Mouse (Mus musculus) hindbrain, embryonic 11.5 days (tissue): ENCODE measurements around the gene Ap1g1. TPM values are rescaled to one million over a fixed set of nuclear protein-coding genes. Genes with fewer than 3 reads are reported as not detected.

Experiments
- ATAC-seq: fragments of 200-750 bp; cut with Nextera tagmentation; 2 replicates; pipeline ENCODE4 v1.8.0; 2017; ENCODE audit warnings: mild to moderate bottlenecking, moderate TSS enrichment, moderate library complexity; ENCODE audit not compliant: low FRiP score
- DNase-seq: peaks from one replicate; pipeline ENCODE4 v3.0.0-alpha.2; 2015; ENCODE audit warnings: low spot score
- H3K27ac ChIP-seq: fragments of 300-500 bp; sonication (generic); 2 replicates; pipeline ENCODE4 v1.5.1; 2014; ENCODE audit warnings: mild to moderate bottlenecking, low read depth, low read length
- H3K27me3 ChIP-seq: fragments of 300-500 bp; sonication (generic); 2 replicates; pipeline ENCODE4 v1.6.1; 2014; ENCODE audit warnings: mild to moderate bottlenecking, low read length, moderate library complexity, mixed read lengths; ENCODE audit not compliant: control insufficient read depth, insufficient read depth
- H3K36me3 ChIP-seq: fragments of 300-500 bp; sonication (generic); 2 replicates; pipeline ENCODE4 v1.6.1; 2014; ENCODE audit warnings: mild to moderate bottlenecking, low read length, moderate library complexity, mixed read lengths; ENCODE audit not compliant: control insufficient read depth, insufficient read depth
- H3K4me1 ChIP-seq: fragments of 300-500 bp; sonication (generic); replicated peaks from 2 replicates; pipeline ENCODE4 v1.6.1; 2014; ENCODE audit warnings: low read length, mixed read lengths; ENCODE audit not compliant: control insufficient read depth, insufficient read depth
- H3K4me2 ChIP-seq: fragments of 300-500 bp; sonication (generic); replicated peaks from 2 replicates; pipeline ENCODE4 v1.6.1; 2014; ENCODE audit warnings: mild to moderate bottlenecking, low read depth, low read length
- H3K4me3 ChIP-seq: fragments of 300-500 bp; sonication (generic); 2 replicates; pipeline ENCODE4 v1.5.1; 2014; ENCODE audit warnings: low read depth, low read length
- H3K9ac ChIP-seq: fragments of 300-500 bp; sonication (generic); 2 replicates; pipeline ENCODE4 v1.6.1; 2014; ENCODE audit warnings: low read depth, low read length
- H3K9me3 ChIP-seq: fragments of 300-500 bp; sonication (generic); 2 replicates; pipeline ENCODE4 v1.6.1; 2016; ENCODE audit warnings: low read length; ENCODE audit not compliant: control insufficient read depth
- WGBS: fragments of 180-500 bp; shearing (Covaris S2); extraction: QIAGEN DNeasy Blood & Tissue Kit; methylation state at CpG from one replicate; pipeline ENCODE4 v1.1.7; 2014; 5-methylcytosine and 5-hydroxymethylcytosine counted together
- polyA plus RNA-seq: library from polyadenylated mRNA; unstranded; fragments of >200 nt; fragmentation: Nextera tagmentation; extraction: Ambion mirVana; gene quantifications from 2 replicates; pipeline ENCODE4 v1.2.1, GENCODE M21; 2014

Gene Ap1g1
- polyA plus RNA-seq: 33.8 and 44.4 TPM in 2 replicates

DNA sequence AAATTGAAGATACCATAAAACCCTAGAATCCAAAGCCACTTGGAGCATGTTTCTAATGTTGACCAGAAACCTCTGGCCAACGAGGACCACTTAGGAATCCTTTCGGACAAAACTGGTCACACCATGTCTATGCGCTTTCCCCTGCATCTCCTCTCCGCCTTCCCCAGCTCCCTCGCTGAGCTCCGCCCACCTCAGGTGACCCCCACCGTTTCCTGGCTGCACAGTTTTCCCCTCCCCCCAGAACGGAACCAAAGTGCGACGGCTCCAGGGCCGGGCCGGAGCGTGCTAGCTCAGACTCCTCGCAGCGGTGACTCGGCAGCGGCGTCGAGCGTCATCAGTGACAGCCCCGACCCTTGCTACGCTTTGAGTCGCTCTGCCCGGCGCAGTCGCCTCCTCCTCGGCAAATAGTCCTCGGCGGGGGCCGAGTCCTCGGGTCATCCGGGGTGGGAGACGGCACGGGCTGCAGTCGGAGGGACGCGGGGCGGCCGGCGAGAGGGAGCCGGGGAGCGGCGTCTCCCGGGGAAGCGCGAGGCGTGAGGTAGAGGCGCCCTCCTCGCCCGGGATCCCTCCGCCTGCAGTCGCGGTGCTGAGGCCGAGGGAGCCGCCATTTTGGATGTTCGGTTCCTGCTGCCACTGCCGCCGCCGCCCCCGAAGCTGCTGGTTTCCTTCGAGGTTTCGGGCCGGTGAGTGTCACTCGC lies at the start of gene Ap1g1:
Ap1g1 (plus strand) TSS at position 275 of the 698 bp plus-strand sequence.
- Histone ChIP-seq H3K4me2 (peak within 1 kb of the TSS; percentile 85), H3K27me3 (no peaks in the 10 kb centered on the region), H3K9me3 (no peaks in the 10 kb centered on the region), H3K9ac (peak within 1 kb of the TSS; percentile 98), H3K36me3 (no peaks in the 10 kb centered on the region), H3K27ac (peak within 1 kb of the TSS; percentile 97), H3K4me3 (peak within 1 kb of the TSS; percentile 93), H3K4me1 (0 out of 2 replicates have a peak, but pooled peaks cover 2% of the 10 kb centered on the region)
- ATAC-seq (peak; percentile 100), DNase-seq (peak; percentile 97)
- WGBS: under 1% methylated on average over 64 of the region's 64 CpGs

DNA sequence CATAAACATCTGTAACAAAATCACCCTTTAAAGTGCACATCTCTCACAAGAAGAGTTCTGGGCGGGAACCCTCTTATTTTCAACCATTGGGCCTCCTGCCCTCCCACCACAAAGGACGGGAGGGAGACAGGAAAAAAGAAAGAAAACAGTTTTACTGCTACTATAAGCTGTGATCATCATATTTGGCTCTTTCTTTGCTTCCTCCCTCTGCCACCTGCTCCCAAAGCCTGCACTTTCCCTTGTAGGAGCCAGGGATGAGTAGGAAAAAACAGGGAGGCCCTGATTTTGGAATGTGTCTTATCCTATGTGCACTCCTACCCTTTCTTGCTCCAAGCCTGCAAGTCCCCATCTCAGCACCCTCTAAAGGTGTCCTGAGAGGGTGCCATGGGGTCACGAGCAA lies 47.3 kb upstream of the Ap1g1 start:
- no peaks in the 10 kb centered on the region for H3K4me1 ChIP-seq
- H3K36me3 ChIP-seq: peaks cover 8% of the 10 kb centered on the region; the same call in 1 of the 2 replicates
- no peaks in the 10 kb centered on the region for H3K27me3 ChIP-seq
- H3K4me3 ChIP-seq: no peak overlapping the region
- WGBS: 89% methylated on average over 3 of the region's 3 CpGs
- no peak for ATAC-seq
- H3K4me2 ChIP-seq: no peak overlapping the region
- no peaks in the 10 kb centered on the region for H3K9me3 ChIP-seq
- H3K27ac ChIP-seq: no peak overlapping the region
- H3K9ac ChIP-seq: no peak overlapping the region
- DNase-seq: no peak

DNA sequence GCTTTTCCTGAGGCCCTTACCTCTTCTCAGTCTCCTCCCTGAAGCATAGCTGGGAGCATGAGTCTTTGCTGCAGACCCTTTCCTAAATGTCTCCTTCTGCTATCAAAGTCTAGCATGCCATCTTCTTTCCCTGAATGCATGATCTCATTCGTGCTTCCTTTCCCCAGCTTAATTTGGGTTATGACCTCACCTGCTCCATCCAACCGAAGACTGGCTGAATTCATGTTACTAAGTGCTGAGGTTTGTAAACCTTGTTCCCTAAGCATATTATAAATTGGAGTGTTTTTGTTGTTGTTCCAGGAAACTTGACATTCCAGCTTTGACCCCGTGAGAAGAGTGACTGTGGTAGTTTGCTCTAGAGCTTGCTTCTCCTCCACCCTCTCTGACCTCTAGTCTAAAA lies 44.3 kb upstream of the Ap1g1 start:
- ATAC-seq (no peak), DNase-seq (no peak)
- Histone ChIP-seq H3K27me3 (no peaks in the 10 kb centered on the region), H3K9me3 (no peaks in the 10 kb centered on the region), H3K4me3 (no peak overlapping the region), H3K4me1 (peaks cover 4% of the 10 kb centered on the region; the same call in 1 of the 2 replicates), H3K36me3 (peaks cover 5% of the 10 kb centered on the region; the same call in 1 of the 2 replicates), H3K4me2 (no peak overlapping the region), H3K9ac (no peak overlapping the region), H3K27ac (no peak overlapping the region)
- WGBS: 95% methylated on average over 3 of the region's 3 CpGs

DNA sequence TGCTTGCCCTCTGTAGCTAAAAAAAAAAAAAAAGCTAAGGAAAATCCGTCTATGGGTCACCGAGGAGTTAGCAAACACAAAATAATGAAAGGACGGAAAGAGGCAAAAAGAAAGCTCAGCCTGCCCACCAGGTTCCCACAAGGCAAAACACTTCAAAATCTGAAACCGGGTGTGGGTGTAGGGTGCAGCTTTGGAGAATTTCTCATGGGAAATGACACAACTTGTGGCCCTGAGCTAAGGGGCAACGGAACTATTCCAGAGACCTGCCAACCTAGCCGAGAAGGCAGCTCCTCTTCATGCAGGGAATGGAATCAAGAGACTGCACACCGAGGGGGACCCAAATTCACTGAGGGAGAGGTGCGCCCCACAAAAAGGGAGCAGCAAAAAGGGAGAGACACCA lies 41.5 kb upstream of the Ap1g1 start:
- H3K9ac ChIP-seq: peak overlapping the region; percentile 98
- WGBS: 10% methylated on average over 7 of the region's 8 CpGs
- H3K9me3 ChIP-seq: no peaks in the 10 kb centered on the region
- H3K36me3 ChIP-seq: peaks cover 5% of the 10 kb centered on the region; the same call in 1 of the 2 replicates
- DNase-seq: no peak
- peak overlapping the region; percentile 96 for H3K4me3 ChIP-seq
- H3K4me2 ChIP-seq: peak overlapping the region; percentile 81
- no peak for ATAC-seq
- no peaks in the 10 kb centered on the region for H3K27me3 ChIP-seq
- peaks cover 4% of the 10 kb centered on the region; the same call in 1 of the 2 replicates for H3K4me1 ChIP-seq
- 0 out of 2 replicates have a peak overlapping the region, but pooled peaks have one; percentile 47 for H3K27ac ChIP-seq

DNA sequence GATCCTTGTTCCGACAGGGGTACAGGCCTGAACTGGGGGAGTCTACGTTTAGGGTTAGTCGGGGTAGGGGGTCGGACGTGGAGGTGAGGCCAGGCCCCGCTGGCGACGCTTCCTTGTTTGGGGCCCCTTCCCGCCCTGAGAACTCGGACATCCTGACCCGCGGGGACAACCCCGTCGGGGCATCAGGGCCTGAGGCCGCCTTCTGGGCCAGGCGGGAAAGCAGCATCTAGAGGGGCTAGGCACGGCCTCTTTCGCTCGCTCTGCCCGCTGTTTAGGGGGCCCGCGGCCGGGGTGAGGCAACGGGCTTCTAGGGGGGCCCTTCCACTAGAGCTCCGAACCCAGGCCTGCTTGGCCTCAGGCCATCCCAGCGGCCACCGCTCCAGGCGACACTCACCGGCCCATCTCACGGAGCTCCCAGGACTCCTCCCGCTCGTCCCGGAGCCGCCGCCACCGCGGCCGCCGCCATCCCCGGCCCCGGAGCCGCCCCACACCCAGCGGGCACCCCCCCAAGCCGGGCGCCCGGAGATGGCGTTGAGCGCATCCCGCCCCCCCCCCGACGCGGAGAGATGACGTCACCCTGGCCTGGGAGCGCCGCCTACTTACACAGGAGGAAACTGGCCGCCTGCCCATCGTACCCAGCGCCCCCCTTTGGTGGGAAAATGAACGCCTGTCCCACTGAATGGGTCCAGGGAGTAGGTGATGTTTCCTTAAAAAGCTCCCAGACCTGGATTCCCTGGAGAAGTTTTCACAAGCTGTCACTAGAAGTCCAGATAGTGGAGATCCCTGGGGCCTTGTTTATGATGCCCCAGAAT lies 40.9 kb upstream of the Ap1g1 start, which contains the start of gene Atxn1l:
Atxn1l (minus strand) TSS at position 503 of the 812 bp plus-strand sequence.
- Histone ChIP-seq H3K36me3 (peaks cover 5% of the 10 kb centered on the region; the same call in 1 of the 2 replicates), H3K27ac (peak within 1 kb of the TSS; percentile 47; the same call in 1 of the 2 replicates), H3K9ac (peak within 1 kb of the TSS; percentile 98), H3K4me2 (peak within 1 kb of the TSS; percentile 81), H3K4me3 (peak within 1 kb of the TSS; percentile 96), H3K4me1 (peaks cover 4% of the 10 kb centered on the region; the same call in 1 of the 2 replicates), H3K9me3 (no peaks in the 10 kb centered on the region), H3K27me3 (no peaks in the 10 kb centered on the region)
- DNase-seq: peak; percentile 95
- ATAC-seq: peak; percentile 92
- under 1% methylated on average over 59 of the region's 59 CpGs for WGBS

DNA sequence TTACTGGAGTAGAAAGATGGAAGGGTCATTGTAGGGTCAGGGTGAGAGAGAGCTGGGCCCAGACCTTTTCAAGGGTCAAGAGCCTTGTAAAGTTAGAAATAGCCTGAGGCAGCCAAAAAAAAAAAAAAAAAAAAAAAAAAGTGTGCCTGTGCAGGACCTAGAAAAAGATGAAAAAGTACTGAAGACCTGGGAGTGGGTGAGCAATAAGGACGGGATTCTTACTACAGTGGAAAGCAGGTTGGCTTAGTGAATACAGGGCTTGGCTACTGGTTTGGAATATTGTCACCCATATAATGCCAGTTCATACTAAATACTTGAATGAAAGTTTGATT lies 40.3 kb upstream of the Ap1g1 start:
- no peaks in the 10 kb centered on the region for H3K27me3 ChIP-seq
- no peak for ATAC-seq
- no peaks in the 10 kb centered on the region for H3K9me3 ChIP-seq
- H3K4me2 ChIP-seq: peak overlapping the region; percentile 81; the same call in 1 of the 2 replicates
- 91% methylated on average over 1 of the region's 1 CpGs for WGBS
- H3K9ac ChIP-seq: peak overlapping the region; percentile 98; the same call in 1 of the 2 replicates
- no peak overlapping the region for H3K27ac ChIP-seq
- no peak for DNase-seq
- H3K4me3 ChIP-seq: peak overlapping the region; percentile 96
- peaks cover 4% of the 10 kb centered on the region; the same call in 1 of the 2 replicates for H3K4me1 ChIP-seq
- peaks cover 5% of the 10 kb centered on the region; the same call in 1 of the 2 replicates for H3K36me3 ChIP-seq

DNA sequence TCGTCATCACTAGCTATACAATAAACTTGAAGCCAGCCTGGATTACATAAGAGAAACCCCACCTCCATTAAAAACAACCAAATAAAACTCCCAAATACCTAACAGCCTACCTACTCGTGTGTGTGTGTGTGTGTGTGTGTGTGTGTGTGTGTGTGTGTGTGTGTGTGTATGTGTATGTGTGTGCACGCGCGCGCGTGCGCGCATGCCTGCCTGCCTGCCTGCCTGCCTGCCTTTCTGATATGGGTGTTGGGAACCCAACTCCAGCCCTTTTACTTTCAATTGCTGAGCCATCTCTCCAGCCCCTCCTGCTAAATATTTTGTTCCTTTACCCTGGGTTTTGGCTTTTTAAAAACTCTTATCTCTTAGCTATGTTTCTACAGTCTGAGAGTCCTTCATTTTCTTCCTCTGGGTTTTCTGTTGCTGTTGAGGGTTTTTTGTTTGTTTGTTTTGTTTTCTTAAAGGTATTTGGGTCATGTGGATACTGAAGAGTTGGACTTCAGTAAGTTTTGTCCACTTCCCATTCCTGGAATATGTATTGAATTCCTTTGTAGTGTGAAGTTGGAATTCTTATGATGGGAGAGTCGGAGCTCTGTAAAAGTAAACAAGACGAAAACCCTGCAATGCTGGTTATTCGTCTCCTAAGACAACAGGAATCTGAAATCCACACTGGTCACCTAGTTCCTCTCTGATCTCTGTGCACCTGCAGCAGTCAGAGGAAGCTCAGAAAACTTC lies 30.7 kb upstream of the Ap1g1 start:
- no peaks in the 10 kb centered on the region for H3K36me3 ChIP-seq
- no peaks in the 10 kb centered on the region for H3K9me3 ChIP-seq
- no peak overlapping the region for H3K27ac ChIP-seq
- DNase-seq (no peak), ATAC-seq (no peak)
- WGBS: 90% methylated on average over 12 of the region's 12 CpGs
- no peak overlapping the region for H3K4me2 ChIP-seq
- H3K27me3 ChIP-seq: no peaks in the 10 kb centered on the region
- no peak overlapping the region for H3K4me3 ChIP-seq
- H3K9ac ChIP-seq: no peak overlapping the region
- no peaks in the 10 kb centered on the region for H3K4me1 ChIP-seq

DNA sequence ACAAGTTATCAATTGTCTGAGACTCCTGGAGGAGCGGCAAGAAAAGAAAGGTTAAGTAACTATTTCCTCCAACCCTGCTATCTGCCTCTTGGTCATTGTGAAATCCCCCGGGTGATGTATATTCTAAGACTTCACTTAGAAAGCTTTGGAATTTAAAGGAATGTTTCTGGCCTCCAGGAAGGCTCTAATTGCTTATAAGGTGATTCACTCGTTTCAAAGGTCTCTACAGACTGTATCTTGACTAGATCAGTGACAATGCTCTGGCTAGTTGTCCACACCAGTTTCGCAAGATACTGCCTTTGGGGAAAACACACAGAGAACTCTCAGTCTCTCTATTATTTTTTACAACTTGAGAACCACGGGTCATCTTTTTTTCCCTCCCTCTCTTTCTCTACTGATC lies 28.1 kb upstream of the Ap1g1 start:
- H3K27me3 ChIP-seq: no peaks in the 10 kb centered on the region
- no peak overlapping the region for H3K9ac ChIP-seq
- H3K9me3 ChIP-seq: no peaks in the 10 kb centered on the region
- H3K36me3 ChIP-seq: no peaks in the 10 kb centered on the region
- ATAC-seq (no peak), DNase-seq (no peak)
- H3K4me2 ChIP-seq: no peak overlapping the region
- 78% methylated on average over 5 of the region's 5 CpGs for WGBS
- H3K27ac ChIP-seq: no peak overlapping the region
- no peak overlapping the region for H3K4me3 ChIP-seq
- H3K4me1 ChIP-seq: no peaks in the 10 kb centered on the region
